Mouse (Mus musculus) C2C12 (cell line): ENCODE data around the gene B4galt3.

ENCODE experiments used
- CTCF ChIP-seq: IDR thresholded peaks from one replicate; pipeline ENCODE4 v1.5.1; 2011; ENCODE audit not compliant: control insufficient read depth, insufficient read depth, insufficient read length
- FOSL1 ChIP-seq: IDR thresholded peaks from one replicate; pipeline ENCODE4 v1.8.0; 2011; ENCODE audit warnings: mild to moderate bottlenecking, low read length; ENCODE audit not compliant: poor library complexity, insufficient read depth, severe bottlenecking
- MAX ChIP-seq: IDR thresholded peaks from one replicate; pipeline ENCODE4 v1.6.1; 2011; ENCODE audit warnings: mild to moderate bottlenecking, control low read depth
- USF1 ChIP-seq: IDR thresholded peaks from one replicate; pipeline ENCODE4 v1.6.1; 2011; ENCODE audit warnings: low read depth, mild to moderate bottlenecking, control low read depth, moderate library complexity

DNA sequence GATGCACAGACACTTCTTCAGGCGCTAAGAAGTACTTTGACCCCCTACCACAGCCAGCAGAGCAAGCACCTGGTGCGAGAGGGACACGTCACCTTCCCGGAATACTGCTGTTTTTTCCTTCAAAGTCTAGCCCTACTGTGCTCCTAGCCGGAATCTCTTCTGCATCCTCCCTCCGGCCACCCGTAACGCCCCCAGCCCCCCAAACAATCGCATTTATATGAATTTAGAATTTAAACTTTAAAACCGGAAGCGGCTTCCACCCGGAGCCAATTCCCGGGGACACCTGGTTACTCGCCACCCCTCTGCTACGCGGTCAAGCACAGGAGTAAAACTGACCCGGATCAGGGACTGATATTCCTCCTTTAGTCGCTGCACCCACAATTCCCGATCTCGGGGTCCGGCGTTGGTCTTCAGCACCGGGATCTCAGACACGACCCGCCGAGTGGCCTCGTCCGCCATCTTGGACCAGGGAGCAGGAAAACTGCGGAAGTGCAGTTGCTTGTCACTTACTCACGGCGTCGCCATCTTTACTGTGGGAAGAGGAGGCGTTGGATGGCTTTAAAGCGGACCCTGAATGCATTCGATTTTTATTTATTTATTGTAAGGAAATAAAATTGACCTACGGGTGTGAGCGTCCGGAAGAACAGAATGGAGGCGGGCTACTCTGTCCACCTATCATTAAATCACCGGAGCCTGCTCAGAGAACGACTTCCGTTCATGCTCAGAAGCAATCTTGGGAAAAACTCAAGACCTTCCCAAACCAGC, 24.4 kb downstream of the B4galt3 start, which contains the start of gene Ufc1:
- no peak for TF ChIP-seq CTCF
- TF ChIP-seq USF1, result no peak
- TF ChIP-seq MAX, result no peak
- no peak for TF ChIP-seq FOSL1
